Mouse (Mus musculus) spleen, postnatal 10 days (tissue): ENCODE measurements around the gene Anxa3.

Experiments
- DNase-seq, 2 experiments: peaks; one replicate each; pipeline ENCODE4 v3.0.0; 2021 to 2022; ENCODE audit warnings: low spot score in 2 of 2

The Anxa3 gene

DNA sequence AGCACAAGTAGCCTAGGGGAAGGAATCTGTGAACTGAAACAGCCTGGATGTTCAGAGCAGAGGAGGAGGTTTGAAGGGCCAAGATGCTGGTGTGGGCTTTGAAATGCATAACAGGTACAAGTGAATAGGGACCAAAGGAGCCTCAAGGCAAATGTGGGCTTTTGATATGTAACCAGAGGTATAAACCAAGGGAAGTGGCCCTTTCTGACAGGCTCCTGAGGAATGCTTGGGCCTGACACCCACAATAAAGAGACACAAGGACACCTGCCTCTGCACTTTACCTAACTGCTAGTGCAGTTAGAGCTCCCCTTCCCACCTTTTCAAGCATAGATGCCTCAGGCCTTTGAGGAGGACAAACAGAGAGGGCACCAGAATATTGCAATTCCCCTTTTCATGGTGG, 54.8 kb downstream of the Anxa3 start:
- DNase-seq: no peak

DNA sequence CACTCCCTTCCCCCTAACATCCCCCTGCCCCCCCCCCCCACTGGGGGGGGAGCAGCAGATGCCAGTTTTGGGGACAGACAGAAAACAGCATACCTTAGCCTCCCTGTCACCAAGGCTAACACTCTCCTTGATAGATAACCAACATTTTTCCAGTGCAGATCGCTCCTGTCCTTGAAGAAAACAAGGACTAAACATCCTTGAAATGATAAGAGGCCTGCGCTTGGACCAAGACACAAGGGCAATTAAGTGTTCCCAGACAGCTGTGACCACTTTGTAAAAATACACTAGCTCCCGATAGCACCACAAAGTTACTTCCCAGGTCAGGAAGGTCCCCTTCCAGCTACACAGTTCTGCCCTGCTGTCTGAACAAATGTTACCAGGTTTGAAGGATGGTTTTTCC, 55.2 kb downstream of the Anxa3 start:
- no peak for DNase-seq

DNA sequence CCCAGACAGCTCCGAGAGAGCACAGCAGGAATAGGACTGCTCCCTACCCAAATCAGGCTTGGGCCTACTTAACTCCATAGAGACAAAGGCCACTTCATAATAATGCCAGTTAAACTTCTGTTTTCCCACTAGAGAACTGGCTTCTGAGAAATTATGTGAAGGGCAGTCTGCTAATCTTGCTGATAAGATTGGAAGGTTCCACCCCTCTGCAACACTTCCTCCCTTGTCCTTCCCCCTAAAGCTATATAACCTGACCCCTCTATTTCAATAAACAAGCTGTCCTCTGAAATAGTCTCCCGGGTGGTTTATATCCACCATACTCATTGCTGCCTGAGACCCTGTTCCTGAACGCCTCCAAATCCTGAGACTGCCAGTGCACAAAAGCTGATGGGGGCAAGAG, 56.1 kb downstream of the Anxa3 start:
- DNase-seq: no peak

DNA sequence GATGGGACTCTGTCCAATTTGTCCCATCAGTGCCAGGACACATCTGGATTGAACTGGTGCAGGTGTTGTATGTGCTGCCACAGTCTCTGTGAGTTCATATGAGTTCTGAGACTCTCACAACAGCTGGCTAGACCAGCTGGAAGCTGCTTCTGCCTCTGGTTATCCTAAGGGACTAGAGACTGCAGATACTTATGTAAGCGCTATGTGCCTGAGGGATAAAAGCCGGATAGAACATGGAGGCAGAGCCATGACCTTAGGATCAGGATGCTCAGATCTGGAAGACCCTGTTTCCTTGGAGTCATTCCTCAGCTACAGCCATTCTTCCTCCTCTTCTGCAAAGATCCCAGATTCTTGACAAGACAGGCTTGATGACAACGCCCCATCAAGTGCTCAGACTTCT, 60.3 kb downstream of the Anxa3 start:
- DNase-seq: no peak

DNA sequence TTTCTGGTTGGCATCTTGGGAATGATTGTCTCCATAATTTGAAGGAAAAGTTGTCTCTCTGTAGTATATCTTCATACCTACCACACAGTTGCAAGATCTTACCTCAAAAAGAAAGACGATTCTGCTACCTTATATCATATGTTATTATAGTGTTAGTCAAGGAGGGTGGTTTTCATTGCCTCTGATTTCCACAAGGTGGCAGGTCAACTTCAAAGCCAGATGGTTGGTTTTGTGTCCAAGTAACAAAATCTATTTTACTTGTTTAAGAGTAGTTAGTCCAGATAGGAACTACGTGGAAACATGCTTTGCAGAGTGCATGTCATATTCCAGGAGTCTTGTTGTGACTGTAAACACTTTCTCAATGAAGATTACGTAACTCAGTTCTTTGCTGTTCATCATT, 61.2 kb downstream of the Anxa3 start:
- no peak for DNase-seq

DNA sequence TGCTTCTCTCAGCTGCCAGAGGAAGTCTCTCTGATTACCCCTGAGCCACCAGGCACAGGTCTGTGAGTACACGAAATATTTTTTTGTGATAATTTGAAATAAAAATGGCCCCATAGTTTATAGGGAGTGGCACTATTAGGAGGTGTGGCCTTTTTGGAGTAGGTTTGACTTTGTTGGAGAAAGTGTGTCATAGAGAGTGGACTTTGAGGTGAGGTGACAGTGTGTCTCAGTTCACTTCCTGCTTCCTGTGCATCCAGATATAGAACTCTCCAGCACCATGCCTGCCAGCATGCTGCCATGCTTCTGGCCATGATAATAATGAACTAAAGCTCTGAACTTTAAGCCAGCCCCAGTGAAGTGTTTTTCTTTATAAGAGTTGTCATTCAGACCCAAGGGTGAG, 66.8 kb downstream of the Anxa3 start:
- no peak for DNase-seq

DNA sequence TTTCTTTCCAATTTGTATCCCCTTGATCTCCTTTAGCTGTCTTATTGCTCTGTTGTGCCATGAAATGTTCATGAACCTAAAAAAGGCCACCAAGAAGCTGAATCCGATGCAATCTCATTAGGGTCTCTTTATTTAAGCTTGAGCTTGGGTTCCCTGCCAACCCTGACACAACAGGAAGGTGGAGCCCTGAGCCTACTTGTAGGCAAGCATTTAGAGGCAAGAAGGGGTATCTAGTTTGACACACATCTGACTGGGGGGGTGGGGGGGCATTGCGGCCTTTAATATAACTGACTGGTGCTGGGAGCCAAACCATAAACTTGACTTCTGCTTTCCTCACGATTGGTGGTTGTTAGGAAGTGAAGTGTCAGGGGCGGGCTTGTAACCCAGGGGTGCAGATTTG, 74.0 kb downstream of the Anxa3 start:
- no peak for DNase-seq

DNA sequence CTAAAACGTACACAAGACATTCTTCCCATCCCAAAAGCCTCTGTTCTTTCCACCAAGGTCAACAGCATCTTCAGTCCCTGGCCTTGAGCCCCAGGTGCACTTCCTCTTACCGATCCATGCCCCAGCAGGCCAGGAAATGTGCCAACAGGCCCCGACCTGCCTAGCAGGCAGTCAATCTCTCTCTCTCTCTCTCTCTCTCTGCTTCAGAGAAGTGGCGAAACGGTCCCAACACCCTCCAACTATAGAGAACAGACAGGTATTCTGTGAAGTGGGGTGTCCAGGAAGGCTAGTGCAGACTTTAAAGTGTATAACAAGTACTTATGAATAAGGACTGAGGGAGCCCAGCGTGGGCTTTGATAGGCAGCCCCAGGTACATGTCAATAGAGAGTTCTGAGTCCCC, 75.8 kb downstream of the Anxa3 start:
- no peak for DNase-seq

DNA sequence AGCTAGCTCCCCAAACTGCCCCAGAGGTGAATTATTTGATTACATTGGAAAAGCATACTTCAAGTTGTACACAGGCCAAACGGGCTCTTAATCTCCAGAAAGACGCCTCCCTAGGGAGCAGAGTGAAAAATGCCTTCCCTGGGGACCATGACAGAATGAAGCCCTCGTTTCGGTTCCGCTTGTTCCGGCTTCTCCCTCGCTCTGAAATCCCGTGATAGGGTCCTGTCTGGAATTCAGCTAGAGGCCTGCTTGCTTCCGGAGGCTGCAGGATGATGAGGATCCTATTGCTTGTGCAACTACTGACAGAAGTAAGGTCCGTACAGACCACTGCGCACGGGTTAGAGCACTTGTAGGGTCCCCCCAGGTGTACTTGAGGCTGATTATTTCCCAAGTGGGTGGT, 77.9 kb downstream of the Anxa3 start:
- no peak for DNase-seq

DNA sequence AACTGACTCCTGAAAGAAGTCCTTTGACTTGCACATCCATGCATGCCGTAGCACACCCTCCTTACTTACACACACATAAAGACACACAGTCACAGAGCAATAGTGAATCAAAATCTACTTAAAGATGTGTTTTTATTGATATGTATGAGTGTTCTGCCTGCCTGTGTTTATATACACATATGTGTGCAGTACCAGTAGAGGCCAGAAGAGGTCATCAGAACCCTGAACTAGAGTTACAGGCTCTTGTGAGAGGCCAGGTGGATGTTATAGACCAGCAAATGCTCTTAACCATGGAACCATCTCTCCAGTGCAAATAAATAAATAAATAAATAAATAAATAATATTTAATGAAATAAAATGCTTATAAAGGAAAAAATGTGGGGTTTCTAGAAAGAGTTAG, 85.0 kb downstream of the Anxa3 start:
- peak; percentile 58 to 80 for DNase-seq

DNA sequence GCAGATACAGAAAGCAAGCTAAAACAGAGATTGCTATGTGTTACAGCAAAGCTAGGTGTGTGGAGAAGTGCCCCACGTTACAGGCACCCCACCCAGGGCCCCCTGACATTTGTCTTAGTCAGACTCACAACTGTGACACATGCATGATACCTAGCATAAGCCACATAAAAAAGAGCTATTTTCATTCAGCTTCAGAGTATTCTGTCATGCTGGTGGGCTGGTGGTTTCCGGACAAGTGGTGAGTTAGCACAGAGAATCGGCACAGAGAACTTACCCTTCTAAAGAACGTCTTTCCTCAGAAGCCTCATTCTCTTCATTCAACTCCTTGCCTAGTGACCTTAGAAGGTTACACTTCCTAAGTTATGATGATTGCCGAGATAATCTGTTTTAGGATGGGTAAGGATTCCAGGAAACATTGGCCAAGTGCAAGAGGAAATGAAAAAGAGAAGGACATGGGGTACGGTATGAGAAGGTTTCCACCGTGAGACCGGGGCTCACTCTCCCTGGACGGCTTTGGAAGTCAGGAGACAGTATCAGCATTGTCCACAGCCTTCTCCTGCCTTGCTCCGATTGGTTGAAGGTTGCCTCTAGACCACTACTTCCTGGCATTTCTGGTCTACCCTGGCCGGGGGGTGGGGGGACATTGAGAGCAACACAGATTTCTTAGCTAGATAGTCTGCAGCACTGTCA, 85.9 kb downstream of the Anxa3 start:
- no peak for DNase-seq

DNA sequence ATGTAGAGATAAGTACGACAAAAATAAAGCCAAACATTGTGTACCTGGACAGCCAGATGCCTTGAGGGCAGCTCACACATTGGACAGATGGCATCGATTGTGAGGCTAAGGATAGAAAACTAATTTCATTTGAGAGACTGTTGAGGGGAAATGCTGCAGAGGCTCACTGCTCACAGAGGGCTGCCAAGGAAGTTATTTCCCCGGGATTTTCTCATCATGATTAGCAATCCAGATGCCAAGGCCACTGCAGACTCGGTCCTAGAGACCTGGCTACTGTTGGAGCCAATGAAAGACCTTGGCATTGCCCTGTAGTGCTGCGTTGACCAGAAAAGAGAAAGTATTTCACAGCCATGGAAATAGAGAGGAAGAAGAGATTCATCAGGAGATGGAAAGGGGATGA, 87.1 kb downstream of the Anxa3 start:
- DNase-seq: no peak

DNA sequence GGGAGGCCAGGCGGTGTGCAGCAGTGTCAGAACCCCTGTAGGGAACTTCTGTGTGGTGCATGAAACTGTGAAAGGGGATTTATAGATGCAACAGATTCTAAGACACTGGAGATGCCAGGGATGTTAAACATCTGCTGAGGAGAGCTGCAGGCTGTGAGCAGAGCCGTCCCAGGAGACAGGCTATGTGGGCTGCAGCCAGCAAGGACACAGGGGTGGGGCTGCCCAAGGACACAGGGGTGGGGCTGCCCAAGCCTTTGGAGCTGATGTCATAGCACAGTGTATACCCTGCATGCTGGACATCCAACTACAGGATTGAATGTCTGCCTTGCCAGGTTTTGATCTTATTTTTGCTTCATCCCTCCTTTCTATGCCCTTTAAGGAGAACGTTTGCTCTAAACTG, 88.0 kb downstream of the Anxa3 start:
- DNase-seq: no peak

DNA sequence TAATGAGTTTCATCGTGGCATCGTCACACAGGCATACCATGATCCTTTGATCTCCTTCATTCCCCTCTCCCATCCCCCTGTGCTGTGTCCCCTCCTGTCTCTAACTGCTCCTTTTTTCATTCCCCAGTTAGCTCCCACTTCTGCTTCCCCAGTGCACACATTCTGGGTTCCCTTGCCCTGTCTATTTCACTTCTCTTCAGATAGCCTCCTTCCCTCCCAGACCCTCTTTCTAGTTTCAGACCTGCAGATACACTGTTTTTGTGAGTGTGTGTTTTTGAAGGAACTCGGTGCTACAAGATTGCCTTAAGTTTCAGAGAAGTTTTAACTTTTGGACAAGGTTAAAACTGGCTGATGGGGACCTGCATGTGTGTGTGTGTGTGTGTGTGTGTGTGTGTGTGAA, 88.5 kb downstream of the Anxa3 start:
- DNase-seq: no peak

DNA sequence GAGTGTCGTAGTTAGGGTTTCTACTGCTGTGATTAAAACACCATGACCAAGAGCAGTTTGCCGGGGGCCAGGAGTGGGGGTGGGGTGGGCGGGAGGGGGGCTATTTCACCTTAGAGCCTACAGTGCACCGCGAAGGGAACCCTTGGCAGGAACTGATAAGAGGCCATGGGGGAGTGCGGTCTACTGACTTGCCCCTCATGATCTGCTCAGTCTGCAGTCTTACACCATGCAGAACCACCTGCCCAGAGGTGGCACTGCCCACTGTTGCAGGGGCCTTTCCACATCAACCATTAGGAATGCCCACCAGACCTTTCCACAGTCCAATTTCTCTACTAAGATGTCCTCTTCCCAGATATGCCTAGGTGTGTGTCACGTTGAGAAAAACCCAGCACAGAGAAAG, 92.1 kb downstream of the Anxa3 start:
- no peak for DNase-seq

DNA sequence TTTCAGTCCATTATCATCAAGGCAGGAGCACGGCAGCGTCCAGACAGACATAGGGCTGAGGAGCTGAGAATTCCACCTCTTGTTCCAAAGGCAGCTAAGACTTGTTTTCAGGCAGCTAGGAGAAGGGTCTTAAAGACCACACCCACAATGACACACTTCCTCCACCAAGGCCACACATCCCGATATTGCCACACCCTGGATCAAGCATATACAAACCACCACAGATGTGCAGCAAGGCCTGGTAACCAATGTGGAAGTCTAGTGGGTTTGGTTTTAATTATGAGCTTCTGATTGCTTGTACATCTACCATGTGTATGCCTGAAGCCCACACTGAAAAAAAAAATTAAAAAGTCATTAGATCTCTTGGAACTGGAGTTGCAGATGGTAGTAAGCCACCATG, 95.3 kb downstream of the Anxa3 start:
- DNase-seq: no peak

DNA sequence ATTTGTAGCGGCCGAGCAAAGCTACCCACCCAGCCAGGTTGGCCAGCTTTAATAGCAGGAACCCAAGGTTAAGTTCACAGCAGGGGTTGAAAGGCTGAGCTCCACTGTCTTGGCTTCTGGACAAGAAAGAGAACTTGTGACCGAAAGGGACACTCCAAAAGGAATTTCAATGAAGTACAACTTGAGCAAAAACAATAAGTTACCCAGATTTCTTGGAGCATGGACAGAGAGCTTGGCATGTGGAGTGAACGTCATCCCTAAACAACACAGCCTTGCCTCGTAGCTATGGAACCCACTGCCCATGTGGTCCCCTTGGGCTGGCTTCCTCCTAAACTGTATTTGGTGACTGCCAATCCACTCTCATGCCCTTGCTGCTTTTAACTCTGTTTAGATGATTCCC, 97.2 kb downstream of the Anxa3 start:
- no peak for DNase-seq
